Mouse (Mus musculus) liver, embryonic 14.5 days (tissue): ENCODE measurements around the gene Ppie. TPM values are rescaled to one million over a fixed set of nuclear protein-coding genes. Genes with fewer than 3 reads are reported as not detected.

ENCODE experiments used
- ATAC-seq: fragments of 200-750 bp; cut with Nextera tagmentation; 2 replicates; pipeline ENCODE4 v1.8.0; 2017; ENCODE audit warnings: moderate number of reproducible peaks, mild to moderate bottlenecking, moderate library complexity; ENCODE audit not compliant: insufficient read depth
- DNase-seq, 3 experiments: peaks; one replicate each; pipeline ENCODE4 v3.0.0-alpha.2; 2012 to 2013; ENCODE audit warnings: low read depth in 3 of 3, low spot score in 3 of 3
- H3K27ac ChIP-seq: fragments of 300-500 bp; sonication (generic); 2 replicates; pipeline ENCODE4 v1.5.1; 2014; ENCODE audit warnings: moderate library complexity, mild to moderate bottlenecking, control low read depth, inconsistent platforms
- H3K27me3 ChIP-seq: fragments of 300-500 bp; sonication (generic); 2 replicates; pipeline ENCODE4 v1.6.1; 2014; ENCODE audit warnings: mild to moderate bottlenecking, low read length, moderate library complexity; ENCODE audit not compliant: control insufficient read depth, insufficient read depth
- H3K36me3 ChIP-seq: fragments of 300-500 bp; sonication (generic); replicated peaks from 2 replicates; pipeline ENCODE4 v1.6.1; 2014; ENCODE audit warnings: low read depth; ENCODE audit not compliant: control insufficient read depth, insufficient read depth
- H3K4me1 ChIP-seq, 2 experiments: fragments of 200-500 bp in 1 of 2; fragments of 300-500 bp in 1 of 2; sonication (generic) in 1 of 2; replicated peaks; 2 replicates each; pipeline ENCODE4 v1.6.1; 2012 to 2014; ENCODE audit warnings: antibody characterized with exemption in 1 of 2, inconsistent platforms in 1 of 2, low read length in 1 of 2; ENCODE audit not compliant: control insufficient read depth in 2 of 2, insufficient read depth in 2 of 2
- H3K4me2 ChIP-seq: fragments of 300-500 bp; sonication (generic); 2 replicates; pipeline ENCODE4 v1.6.1; 2014; ENCODE audit warnings: low read depth, mild to moderate bottlenecking, control low read depth, moderate library complexity
- H3K4me3 ChIP-seq, 2 experiments: fragments of 200-500 bp in 1 of 2; fragments of 300-500 bp in 1 of 2; sonication (generic) in 1 of 2; 2 replicates each; pipeline ENCODE4 v1.5.1; 2012 to 2014; ENCODE audit warnings: low read depth in 2 of 2, low read length in 2 of 2, mild to moderate bottlenecking in 2 of 2, control low read depth in 1 of 2, inconsistent platforms in 1 of 2, moderate library complexity in 1 of 2; ENCODE audit not compliant: insufficient read depth in 1 of 2
- H3K9ac ChIP-seq: fragments of 300-500 bp; sonication (generic); replicated peaks from 2 replicates; pipeline ENCODE4 v1.6.1; 2014; ENCODE audit warnings: mild to moderate bottlenecking, control low read depth, moderate library complexity
- H3K9me3 ChIP-seq: fragments of 300-500 bp; sonication (generic); 2 replicates; pipeline ENCODE4 v1.6.1; 2016; ENCODE audit warnings: low read length, mixed read lengths; ENCODE audit not compliant: control insufficient read depth
- CTCF ChIP-seq: IDR thresholded peaks from 2 replicates; pipeline ENCODE4 v1.5.1; 2016; ENCODE audit warnings: antibody characterized with exemption, low read depth, control low read depth
- EP300 ChIP-seq: IDR thresholded peaks from 2 replicates; pipeline ENCODE4 v1.6.1; 2016; ENCODE audit warnings: antibody characterized with exemption, low read depth
- WGBS: fragments of 180-500 bp; shearing (Covaris S2); extraction: QIAGEN DNeasy Blood & Tissue Kit; methylation state at CpG from one replicate; pipeline ENCODE4 v1.1.7; 2014; ENCODE audit not compliant: insufficient replicate concordance; 5-methylcytosine and 5-hydroxymethylcytosine counted together
- polyA plus RNA-seq, 2 experiments: library from polyadenylated mRNA; depleted of rRNA in 1 of 2; stranded (reverse) in 1 of 2; unstranded in 1 of 2; fragments of >200 nt; fragmentation: Nextera tagmentation in 1 of 2; extraction: Ambion mirVana in 1 of 2; gene quantifications; 2 replicates each; pipeline versions ENCODE4 v1.2.1 to v1.2.3; 2012 to 2014

Gene Ppie
- 16.1 and 21.5 TPM in 2 replicates for polyA plus RNA-seq (2012; rRNA removed)
- polyA plus RNA-seq (2014; fragmentation: Nextera tagmentation; extraction: Ambion mirVana), result 38.2 and 39.5 TPM in 2 replicates

DNA sequence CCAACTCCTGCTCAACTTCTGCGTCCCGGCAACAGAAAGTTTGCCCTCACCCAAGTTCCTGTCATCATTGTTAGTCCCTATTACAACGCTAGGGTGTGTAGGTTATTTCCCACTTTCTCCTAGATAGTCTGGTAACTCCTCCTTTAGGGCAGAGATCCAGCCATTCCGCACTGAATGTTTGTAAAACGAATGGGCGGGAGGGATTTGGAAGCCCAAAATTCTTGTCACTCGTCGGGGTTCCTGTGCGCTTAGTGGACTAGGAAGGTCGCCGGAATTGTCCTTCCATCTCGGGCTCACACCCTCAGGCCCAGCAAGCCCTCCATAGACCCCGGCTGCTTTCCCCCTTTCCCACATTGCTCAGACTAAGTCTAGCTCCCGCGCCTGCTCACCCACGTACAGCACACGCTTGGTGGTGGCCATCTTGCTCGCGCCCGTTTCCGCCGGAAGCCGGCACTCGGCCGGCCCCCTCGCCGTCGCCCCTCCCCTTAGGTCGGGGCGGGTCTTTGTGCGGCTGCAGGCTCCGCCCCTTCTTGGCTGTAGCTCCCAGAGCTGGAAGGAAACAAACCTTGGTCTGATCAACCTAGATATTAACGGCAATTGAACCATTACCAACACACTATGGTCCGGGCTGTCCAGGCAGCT lies at the start of gene Ppie:
Gene Ppie (minus strand): TSS at position 439 of the 642 bp plus-strand sequence.
- H3K4me2 ChIP-seq, result peak within 1 kb of the TSS; percentile 90
- H3K36me3 ChIP-seq, result peaks cover 5% of the 10 kb centered on the region
- peak within 1 kb of the TSS; percentile 66 for H3K9ac ChIP-seq
- ATAC-seq (peak; percentile 96), DNase-seq (peak; percentile 68 to 77 (median 75))
- 0 out of 2 replicates have a peak, but pooled peaks have one; percentile 16 for TF ChIP-seq CTCF
- TF ChIP-seq EP300, result no peak
- no peaks in the 10 kb centered on the region for H3K9me3 ChIP-seq
- H3K27ac ChIP-seq, result peak within 1 kb of the TSS; percentile 4
- peaks cover 5 to 11% of the 10 kb centered on the region in 2 experiments for H3K4me1 ChIP-seq
- peak within 1 kb of the TSS; percentile 89 to 90 for H3K4me3 ChIP-seq
- H3K27me3 ChIP-seq, result no peaks in the 10 kb centered on the region
- under 1% methylated on average over 34 of the region's 34 CpGs for WGBS

GRCm38 (mm10) chr4:123184816-123185215 lies 45.1 kb upstream of the Ppie start:
- Histone ChIP-seq H3K27ac (no peak overlapping the region), H3K4me2 (no peak overlapping the region), H3K4me3 (no peak overlapping the region), H3K9me3 (no peaks in the 10 kb centered on the region), H3K27me3 (peaks cover 50% of the 10 kb centered on the region), H3K4me1 (no peaks in the 10 kb centered on the region), H3K36me3 (no peaks in the 10 kb centered on the region), H3K9ac (no peak overlapping the region)
- DNase-seq, result no peak
- TF ChIP-seq CTCF (no peak), EP300 (no peak)
- WGBS, result 22% methylated on average over 3 of the region's 3 CpGs
- ATAC-seq, result no peak

DNA sequence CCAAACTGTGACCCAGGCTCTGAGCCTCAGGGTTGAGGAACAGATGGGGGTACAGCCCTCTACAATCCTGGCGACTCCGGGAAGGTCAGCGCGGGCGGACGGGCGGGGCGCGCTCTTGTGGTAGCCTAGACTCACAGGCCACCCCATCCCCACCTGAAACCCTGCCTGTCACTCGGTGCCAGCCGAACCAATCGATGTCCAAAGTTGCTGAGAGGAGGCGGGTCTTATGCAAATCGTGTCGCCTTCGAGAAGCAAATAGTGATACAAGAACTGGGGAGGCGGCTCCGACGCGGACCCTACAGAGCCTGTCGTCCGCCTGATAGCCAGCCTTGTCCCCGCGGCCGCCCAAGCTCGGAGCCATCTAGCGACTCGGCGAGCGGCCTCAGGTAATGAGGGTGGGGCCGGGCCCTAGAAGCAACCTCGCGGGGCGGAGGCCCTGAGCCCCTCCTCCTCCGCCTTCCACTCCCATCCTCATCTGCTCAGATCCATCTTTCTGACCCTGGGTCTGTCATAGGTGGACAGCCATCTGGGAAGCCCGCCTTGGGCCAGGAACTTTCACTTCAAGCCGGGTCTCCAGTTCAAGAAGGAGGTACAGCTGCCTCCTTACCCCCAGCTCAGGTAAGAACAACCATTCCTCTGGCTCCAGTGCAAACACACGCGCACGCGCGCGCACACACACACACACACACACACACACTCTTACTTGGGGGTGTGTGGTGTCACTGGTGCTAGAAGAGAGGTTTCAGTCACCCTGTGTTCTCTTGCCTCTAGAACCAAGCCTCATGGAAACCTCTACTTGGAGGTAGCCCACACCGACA lies 43.7 kb upstream of the Ppie start:
- Histone ChIP-seq H3K36me3 (no peaks in the 10 kb centered on the region), H3K27ac (no peak overlapping the region), H3K9ac (no peak overlapping the region), H3K4me1 (no peaks in the 10 kb centered on the region), H3K4me3 (peak overlapping the region; percentile 7 to 32; a peak in 3 of 4 replicates), H3K9me3 (no peaks in the 10 kb centered on the region), H3K4me2 (peak overlapping the region; percentile 53), H3K27me3 (peaks cover 50% of the 10 kb centered on the region)
- peak; percentile 77; the same call in 1 of the 2 replicates for ATAC-seq
- WGBS, result 10% methylated on average over 44 of the region's 44 CpGs
- peak; percentile 20 to 41 (median 28) for DNase-seq
- TF ChIP-seq EP300, result no peak
- TF ChIP-seq CTCF, result no peak

- H3K9ac ChIP-seq, result no peak within 1 kb of the TSS
- peak within 1 kb of the TSS; percentile 7 to 32; a peak in 3 of 4 replicates for H3K4me3 ChIP-seq
- peak within 1 kb of the TSS; percentile 53 for H3K4me2 ChIP-seq
- ATAC-seq (no peak), DNase-seq (no peak)
- 2% methylated on average over 44 of the region's 44 CpGs for WGBS
- peaks cover 50% of the 10 kb centered on the region for H3K27me3 ChIP-seq
- TF ChIP-seq EP300 (no peak), CTCF (no peak)
- no peaks in the 10 kb centered on the region for H3K9me3 ChIP-seq
- H3K27ac ChIP-seq, result no peak within 1 kb of the TSS
- no peaks in the 10 kb centered on the region for H3K4me1 ChIP-seq
- no peaks in the 10 kb centered on the region for H3K36me3 ChIP-seq
Observed at GRCm38 (mm10) chr4:123182328-123183238, 42.8 kb upstream of the Ppie start, which contains the start of gene Hpcal4. TSS of gene Hpcal4 (plus strand) at chr4:123183227.
